Mouse (Mus musculus) midbrain, embryonic 13.5 days (tissue): ENCODE data around the gene Cers6. TPM values are rescaled to one million over a fixed set of nuclear protein-coding genes. Genes with fewer than 3 reads are reported as not detected.
A peak's percentile ranks its signal among the peaks of the same experiment; 100 is the strongest.

Experiments used
- ATAC-seq: fragments of 200-750 bp; cut with Nextera tagmentation; 2 replicates; pipeline ENCODE4 v1.8.0; 2017; ENCODE audit warnings: mild to moderate bottlenecking, moderate TSS enrichment, moderate library complexity
- H3K27ac ChIP-seq: fragments of 300-500 bp; sonication (generic); 2 replicates; pipeline ENCODE4 v1.5.1; 2015; ENCODE audit warnings: inconsistent platforms, mild to moderate bottlenecking, moderate library complexity
- H3K27me3 ChIP-seq: fragments of 300-500 bp; sonication (generic); 2 replicates; pipeline ENCODE4 v1.6.1; 2015; ENCODE audit warnings: mild to moderate bottlenecking, inconsistent platforms
- H3K36me3 ChIP-seq: fragments of 300-500 bp; sonication (generic); 2 replicates; pipeline ENCODE4 v1.6.1; 2015; ENCODE audit warnings: mild to moderate bottlenecking, inconsistent platforms
- H3K4me1 ChIP-seq: fragments of 300-500 bp; sonication (generic); replicated peaks from 2 replicates; pipeline ENCODE4 v1.6.1; 2015; ENCODE audit warnings: inconsistent platforms
- H3K4me2 ChIP-seq: fragments of 300-500 bp; sonication (generic); replicated peaks from 2 replicates; pipeline ENCODE4 v1.6.1; 2015; ENCODE audit warnings: moderate library complexity, mild to moderate bottlenecking, inconsistent platforms
- H3K4me3 ChIP-seq: fragments of 300-500 bp; sonication (generic); replicated peaks from 2 replicates; pipeline ENCODE4 v1.5.1; 2015; ENCODE audit warnings: mild to moderate bottlenecking, inconsistent platforms
- H3K9ac ChIP-seq: fragments of 300-500 bp; sonication (generic); replicated peaks from 2 replicates; pipeline ENCODE4 v1.6.1; 2015; ENCODE audit warnings: mild to moderate bottlenecking, inconsistent platforms
- H3K9me3 ChIP-seq: fragments of 300-500 bp; sonication (generic); 2 replicates; pipeline ENCODE4 v1.6.1; 2016; ENCODE audit warnings: mild to moderate bottlenecking, inconsistent platforms
- WGBS: fragments of 180-500 bp; shearing (Covaris S2); methylation state at CpG from one replicate; pipeline ENCODE4 v1.1.7; 2015; 5-methylcytosine and 5-hydroxymethylcytosine counted together
- polyA plus RNA-seq: library from polyadenylated mRNA; unstranded; fragments of >200 nt; fragmentation: Nextera tagmentation; extraction: Ambion mirVana; gene quantifications from 2 replicates; pipeline ENCODE4 v1.2.1, GENCODE M21; 2015

Cers6 gene
- polyA plus RNA-seq, 1 experiment from 2014 or later: 54.5 TPM

- no peak within 1 kb of the TSS for H3K4me2 ChIP-seq
- no peak within 1 kb of the TSS for H3K4me3 ChIP-seq
- no peaks in the 10 kb centered on the region for H3K27me3 ChIP-seq
- no peaks in the 10 kb centered on the region for H3K4me1 ChIP-seq
- no peaks in the 10 kb centered on the region for H3K36me3 ChIP-seq
- no peaks in the 10 kb centered on the region for H3K9me3 ChIP-seq
- H3K9ac ChIP-seq: no peak within 1 kb of the TSS
- no peak within 1 kb of the TSS for H3K27ac ChIP-seq
- 81% methylated on average over 15 of the region's 15 CpGs for WGBS
- no peak for ATAC-seq
These were observed 274.7 kb downstream of the Cers6 start, which contains the start of gene Nostrin for GRCm38 (mm10) chr2:69135661-69136576. Nostrin (plus strand) TSS chr2:69135800.

- Histone ChIP-seq H3K4me3 (no peak overlapping the region), H3K9me3 (no peaks in the 10 kb centered on the region), H3K27me3 (no peaks in the 10 kb centered on the region), H3K4me2 (no peak overlapping the region), H3K27ac (no peak overlapping the region), H3K4me1 (no peaks in the 10 kb centered on the region), H3K36me3 (no peaks in the 10 kb centered on the region), H3K9ac (no peak overlapping the region)
- 91% methylated on average over 10 of the region's 10 CpGs for WGBS
- ATAC-seq: no peak
These were observed 276.3 kb downstream of the Cers6 start for GRCm38 (mm10) chr2:69137406-69138084.

GRCm38 (mm10) chr2:69138759-69139158 is 277.5 kb downstream of the Cers6 start:
- Histone ChIP-seq H3K4me1 (no peaks in the 10 kb centered on the region), H3K4me2 (no peak overlapping the region), H3K27me3 (no peaks in the 10 kb centered on the region), H3K9me3 (no peaks in the 10 kb centered on the region), H3K4me3 (no peak overlapping the region), H3K27ac (no peak overlapping the region), H3K9ac (no peak overlapping the region), H3K36me3 (no peaks in the 10 kb centered on the region)
- WGBS: 88% methylated on average over 4 of the region's 4 CpGs
- ATAC-seq: no peak

- H3K27me3 ChIP-seq: no peaks in the 10 kb centered on the region
- H3K4me3 ChIP-seq: no peak overlapping the region
- no peak overlapping the region for H3K4me2 ChIP-seq
- 45% methylated on average over 2 of the region's 2 CpGs for WGBS
- no peaks in the 10 kb centered on the region for H3K9me3 ChIP-seq
- H3K27ac ChIP-seq: no peak overlapping the region
- ATAC-seq: no peak
- no peaks in the 10 kb centered on the region for H3K36me3 ChIP-seq
- H3K4me1 ChIP-seq: no peaks in the 10 kb centered on the region
- no peak overlapping the region for H3K9ac ChIP-seq
These were observed 279.0 kb downstream of the Cers6 start for GRCm38 (mm10) chr2:69140215-69140614.

- Histone ChIP-seq H3K4me1 (no peaks in the 10 kb centered on the region), H3K27ac (no peak overlapping the region), H3K9me3 (no peaks in the 10 kb centered on the region), H3K36me3 (no peaks in the 10 kb centered on the region), H3K4me2 (no peak overlapping the region), H3K9ac (no peak overlapping the region), H3K27me3 (no peaks in the 10 kb centered on the region), H3K4me3 (no peak overlapping the region)
- 67% methylated on average over 4 of the region's 4 CpGs for WGBS
- no peak for ATAC-seq
These were observed 279.6 kb downstream of the Cers6 start for GRCm38 (mm10) chr2:69140816-69141215.

- Histone ChIP-seq H3K36me3 (no peaks in the 10 kb centered on the region), H3K9me3 (no peaks in the 10 kb centered on the region), H3K27me3 (peaks cover 5% of the 10 kb centered on the region; the same call in 1 of the 2 replicates), H3K4me1 (peaks cover 3% of the 10 kb centered on the region; the same call in 1 of the 2 replicates), H3K9ac (no peak overlapping the region), H3K27ac (no peak overlapping the region), H3K4me2 (no peak overlapping the region), H3K4me3 (no peak overlapping the region)
- 80% methylated on average over 3 of the region's 3 CpGs for WGBS
- no peak for ATAC-seq
These were observed 287.4 kb downstream of the Cers6 start for GRCm38 (mm10) chr2:69148691-69149090.

- Histone ChIP-seq H3K27me3 (peaks cover 5% of the 10 kb centered on the region; the same call in 1 of the 2 replicates), H3K4me2 (no peak overlapping the region), H3K4me3 (no peak overlapping the region), H3K9me3 (no peaks in the 10 kb centered on the region), H3K4me1 (peaks cover 3% of the 10 kb centered on the region; the same call in 1 of the 2 replicates), H3K9ac (no peak overlapping the region), H3K36me3 (no peaks in the 10 kb centered on the region), H3K27ac (no peak overlapping the region)
- WGBS: 94% methylated on average over 10 of the region's 10 CpGs
- no peak for ATAC-seq
These were observed 287.9 kb downstream of the Cers6 start for GRCm38 (mm10) chr2:69149154-69149553.

GRCm38 (mm10) chr2:69150841-69151240 is 289.6 kb downstream of the Cers6 start:
- Histone ChIP-seq H3K4me3 (no peak overlapping the region), H3K9ac (no peak overlapping the region), H3K36me3 (no peaks in the 10 kb centered on the region), H3K9me3 (no peaks in the 10 kb centered on the region), H3K27ac (no peak overlapping the region), H3K27me3 (peaks cover 5% of the 10 kb centered on the region; the same call in 1 of the 2 replicates), H3K4me1 (peaks cover 3% of the 10 kb centered on the region; the same call in 1 of the 2 replicates), H3K4me2 (no peak overlapping the region)
- ATAC-seq: peak; percentile 45; the same call in 1 of the 2 replicates
- 30% methylated on average over 5 of the region's 5 CpGs for WGBS

DNA sequence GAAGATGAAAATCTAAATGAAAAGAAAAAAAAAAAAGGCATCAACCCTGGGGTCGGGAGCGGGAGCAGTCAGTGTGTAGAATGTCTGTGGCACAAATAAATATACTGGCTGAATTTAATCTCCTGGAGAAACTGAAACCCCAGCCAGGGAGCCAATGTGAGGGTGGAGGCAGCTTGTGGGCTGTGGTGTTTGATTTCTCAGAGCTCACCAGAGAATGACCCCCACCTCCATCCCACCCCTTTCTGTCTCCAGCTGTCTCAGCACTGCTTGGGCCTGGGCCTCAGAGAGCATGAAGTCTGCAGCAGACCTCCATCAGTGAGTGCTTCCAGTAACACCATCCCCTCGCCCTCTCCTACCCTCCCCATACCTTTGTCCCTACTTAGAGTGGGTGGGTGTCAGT is 294.6 kb downstream of the Cers6 start:
- H3K4me1 ChIP-seq: 0 out of 2 replicates have a peak, but pooled peaks cover 3% of the 10 kb centered on the region
- no peaks in the 10 kb centered on the region for H3K9me3 ChIP-seq
- H3K4me2 ChIP-seq: no peak overlapping the region
- no peaks in the 10 kb centered on the region for H3K36me3 ChIP-seq
- no peak overlapping the region for H3K27ac ChIP-seq
- no peak overlapping the region for H3K4me3 ChIP-seq
- ATAC-seq: no peak
- WGBS: 83% methylated on average over 3 of the region's 3 CpGs
- H3K27me3 ChIP-seq: no peaks in the 10 kb centered on the region; the same call in 1 of the 2 replicates
- no peak overlapping the region for H3K9ac ChIP-seq

DNA sequence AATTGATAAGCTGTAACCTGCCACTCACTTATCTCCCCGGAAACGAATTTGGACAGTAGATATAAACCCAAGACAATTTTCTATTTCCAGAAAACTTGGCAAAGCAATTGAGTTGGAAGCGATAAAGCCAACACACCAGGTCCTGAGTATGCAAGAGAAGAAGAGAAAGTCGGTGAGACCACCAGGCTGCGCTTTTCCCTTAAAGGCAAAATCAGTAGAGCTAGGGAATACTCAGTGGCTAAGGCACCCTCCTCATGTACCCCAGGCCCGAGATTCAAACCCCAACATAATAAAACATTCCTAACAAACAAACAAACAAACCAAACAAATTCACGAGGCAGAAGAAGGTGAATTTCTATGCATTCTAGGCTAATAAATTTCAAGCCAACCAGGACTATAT is 295.0 kb downstream of the Cers6 start:
- WGBS: 75% methylated on average over 7 of the region's 7 CpGs
- Histone ChIP-seq H3K27me3 (no peaks in the 10 kb centered on the region; the same call in 1 of the 2 replicates), H3K36me3 (no peaks in the 10 kb centered on the region), H3K9ac (no peak overlapping the region), H3K27ac (no peak overlapping the region), H3K4me3 (no peak overlapping the region), H3K4me1 (no peaks in the 10 kb centered on the region), H3K9me3 (no peaks in the 10 kb centered on the region), H3K4me2 (no peak overlapping the region)
- ATAC-seq: no peak

DNA sequence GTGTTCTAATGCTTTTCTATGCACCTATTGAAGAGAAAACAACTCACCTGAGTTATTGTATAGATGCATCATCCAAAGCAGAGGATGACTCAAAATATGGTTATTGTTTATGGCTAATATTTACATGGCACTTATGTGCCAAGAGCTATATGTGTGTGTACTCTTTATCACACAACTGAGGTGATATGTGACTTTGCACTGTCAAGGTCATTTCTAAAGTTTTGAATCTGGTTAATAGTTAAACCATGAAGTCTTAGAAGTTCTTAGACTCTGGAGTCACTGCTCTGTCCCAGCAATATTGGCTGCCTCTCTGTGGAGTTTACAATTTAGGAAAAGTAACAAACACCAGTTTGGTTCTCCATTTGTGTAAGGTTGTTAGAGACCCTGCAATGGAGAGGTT is 297.7 kb downstream of the Cers6 start:
- no peak overlapping the region for H3K4me3 ChIP-seq
- no peak for ATAC-seq
- H3K27ac ChIP-seq: no peak overlapping the region
- no peak overlapping the region for H3K4me2 ChIP-seq
- H3K9me3 ChIP-seq: no peaks in the 10 kb centered on the region
- H3K36me3 ChIP-seq: no peaks in the 10 kb centered on the region
- no peak overlapping the region for H3K9ac ChIP-seq
- H3K4me1 ChIP-seq: peaks cover 7% of the 10 kb centered on the region
- H3K27me3 ChIP-seq: no peaks in the 10 kb centered on the region
